8 mouse cellular contexts compared by ENCODE assay signal in genomic region chr19:4992904-4993303, GRCm38 (mm10). TPM values are rescaled to one million over a fixed set of nuclear protein-coding genes. Genes with fewer than 3 reads are reported as not detected.
DNase-seq lines count a peak whose midpoint lies in the region; ATAC-seq lines count a peak whose summit lies in the region.

No protein-coding gene starts in this region.

- H3K4me2 ChIP-seq in midbrain, embryonic 15.5 days, result peak overlapping the region; percentile 14; the same call in 1 of the 2 replicates
- H3K4me2 ChIP-seq in forebrain, embryonic 14.5 days (ENCODE audit: low read length), result no peak overlapping the region
- H3K4me2 ChIP-seq in heart, embryonic 15.5 days, result 0 out of 2 replicates have a peak overlapping the region, but pooled peaks have one; percentile 23

- DNase-seq in midbrain, embryonic 10.5 days (ENCODE audit: low spot score), result no peak
- peak; percentile 63 to 67 for DNase-seq in adrenal gland, adult 18-20 months (ENCODE audit: low spot score in 2 of 2)
- DNase-seq in forebrain, embryonic 14.5 days (ENCODE audit: low spot score), result peak; percentile 53
- DNase-seq in left cerebral cortex, adult 9 months (ENCODE audit: low spot score in 2 of 2), result peak; percentile 82 to 92
- DNase-seq in right cerebral cortex, adult 2 months (ENCODE audit: low spot score in 2 of 2), result peak; percentile 87 to 89
- DNase-seq in yolk sac, embryonic 10.5 days (ENCODE audit: low spot score), result no peak

- WGBS in midbrain, embryonic 15.5 days, result 5% methylated on average over 9 of the region's 9 CpGs
- 14% methylated on average over 9 of the region's 9 CpGs for WGBS in midbrain, embryonic 10.5 days
- WGBS in forebrain, embryonic 14.5 days, result 6% methylated on average over 9 of the region's 9 CpGs
- WGBS in heart, embryonic 15.5 days, result under 1% methylated on average over 9 of the region's 9 CpGs

- no peak overlapping the region for H3K27ac ChIP-seq in midbrain, embryonic 15.5 days
- H3K27ac ChIP-seq in midbrain, embryonic 10.5 days (replicated peaks), result no peak overlapping the region
- no peak overlapping the region for H3K27ac ChIP-seq in forebrain, embryonic 14.5 days (ENCODE audit: low read depth, low read length)
- H3K27ac ChIP-seq in heart, embryonic 15.5 days, result peak overlapping the region; percentile 51

- no peak for ATAC-seq in midbrain, embryonic 15.5 days (replicated peaks)
- ATAC-seq in forebrain, embryonic 14.5 days, result no peak
- ATAC-seq in heart, embryonic 15.5 days (replicated peaks; ENCODE audit: insufficient number of reproducible peaks, insufficient read depth, low FRiP score, low read depth), result peak; percentile 94

- no peaks in the 10 kb centered on the region for H3K36me3 ChIP-seq in midbrain, embryonic 15.5 days (replicated peaks)
- no peaks in the 10 kb centered on the region for H3K36me3 ChIP-seq in midbrain, embryonic 10.5 days
- H3K36me3 ChIP-seq in forebrain, embryonic 14.5 days (ENCODE audit: control insufficient read depth, insufficient read depth, low read length), result no peaks in the 10 kb centered on the region
- no peaks in the 10 kb centered on the region for H3K36me3 ChIP-seq in heart, embryonic 15.5 days

- peaks cover 15% of the 10 kb centered on the region for H3K27me3 ChIP-seq in midbrain, embryonic 15.5 days (replicated peaks)
- H3K27me3 ChIP-seq in midbrain, embryonic 10.5 days (ENCODE audit: low read depth, poor library complexity, severe bottlenecking), result peaks cover 66% of the 10 kb centered on the region
- peaks cover 14% of the 10 kb centered on the region for H3K27me3 ChIP-seq in forebrain, embryonic 14.5 days (replicated peaks; ENCODE audit: control insufficient read depth, insufficient read depth, low read length)
- H3K27me3 ChIP-seq in heart, embryonic 15.5 days, result peaks cover 23% of the 10 kb centered on the region

- no peaks in the 10 kb centered on the region for H3K9me3 ChIP-seq in midbrain, embryonic 15.5 days
- H3K9me3 ChIP-seq in midbrain, embryonic 10.5 days (replicated peaks), result no peaks in the 10 kb centered on the region
- H3K9me3 ChIP-seq in forebrain, embryonic 14.5 days (replicated peaks; ENCODE audit: control insufficient read depth, low read length), result no peaks in the 10 kb centered on the region
- H3K9me3 ChIP-seq in heart, embryonic 15.5 days (replicated peaks), result no peaks in the 10 kb centered on the region

- H3K4me3 ChIP-seq in midbrain, embryonic 15.5 days, result no peak overlapping the region
- no peak overlapping the region for H3K4me3 ChIP-seq in midbrain, embryonic 10.5 days
- no peak overlapping the region for H3K4me3 ChIP-seq in forebrain, embryonic 14.5 days (ENCODE audit: low read depth, low read length)
- H3K4me3 ChIP-seq in heart, embryonic 15.5 days, result no peak overlapping the region

- no peak overlapping the region for H3K9ac ChIP-seq in midbrain, embryonic 15.5 days
- no peak overlapping the region for H3K9ac ChIP-seq in forebrain, embryonic 14.5 days (ENCODE audit: low read length)
- no peak overlapping the region for H3K9ac ChIP-seq in heart, embryonic 15.5 days

- peaks cover 64% of the 10 kb centered on the region for H3K4me1 ChIP-seq in midbrain, embryonic 15.5 days
- H3K4me1 ChIP-seq in midbrain, embryonic 10.5 days, result peaks cover 15% of the 10 kb centered on the region
- H3K4me1 ChIP-seq in forebrain, embryonic 14.5 days (ENCODE audit: control insufficient read depth, insufficient read depth, low read length), result peaks cover 4% of the 10 kb centered on the region
- peaks cover 36% of the 10 kb centered on the region for H3K4me1 ChIP-seq in heart, embryonic 15.5 days (replicated peaks)

RNA-seq across cellular contexts. Expression of gene Npas4, which starts 2.8 kb away (rescaled TPM):
- 0.49 and 0.67 TPM in 2 replicates for polyA plus RNA-seq in midbrain, embryonic 15.5 days (2015; fragmentation: Nextera tagmentation; extraction: Ambion mirVana)
- polyA plus RNA-seq in midbrain, embryonic 10.5 days (2016; fragmentation: Nextera tagmentation; extraction: Ambion mirVana), result not detected in 2 replicates
- under 1 TPM; 0.35 to 0.46 TPM for total RNA-seq in adrenal gland, adult 18-20 months (2021)
- polyA plus RNA-seq in forebrain, embryonic 14.5 days (2014; fragmentation: Nextera tagmentation; extraction: Ambion mirVana), result 0.08 and 0.14 TPM in 2 replicates
- polyA plus RNA-seq in heart, embryonic 15.5 days (2015; fragmentation: Nextera tagmentation; extraction: Ambion mirVana), result 0.10 and 0.23 TPM in 2 replicates

RNA-seq across cellular contexts. Expression of gene Slc29a2, which starts 30.8 kb away (rescaled TPM):
- polyA plus RNA-seq in midbrain, embryonic 15.5 days (2015; fragmentation: Nextera tagmentation; extraction: Ambion mirVana), result 12.2 and 13.6 TPM in 2 replicates
- 7.4 and 8.6 TPM in 2 replicates for polyA plus RNA-seq in midbrain, embryonic 10.5 days (2016; fragmentation: Nextera tagmentation; extraction: Ambion mirVana)
- 1 to 10 TPM; 2.9 to 4.5 TPM for total RNA-seq in adrenal gland, adult 18-20 months (2021)
- 7.4 and 8.0 TPM in 2 replicates for polyA plus RNA-seq in forebrain, embryonic 14.5 days (2014; fragmentation: Nextera tagmentation; extraction: Ambion mirVana)
- 8.8 and 11.1 TPM in 2 replicates for polyA plus RNA-seq in heart, embryonic 15.5 days (2015; fragmentation: Nextera tagmentation; extraction: Ambion mirVana)

RNA-seq across cellular contexts. Expression of gene Mrpl11, which starts 31.0 kb away (rescaled TPM):
- 91.7 and 96.4 TPM in 2 replicates for polyA plus RNA-seq in midbrain, embryonic 15.5 days (2015; fragmentation: Nextera tagmentation; extraction: Ambion mirVana)
- 156 and 163 TPM in 2 replicates for polyA plus RNA-seq in midbrain, embryonic 10.5 days (2016; fragmentation: Nextera tagmentation; extraction: Ambion mirVana)
- total RNA-seq in adrenal gland, adult 18-20 months (2021), result 10 to 100 TPM; 51.3 to 59.1 TPM
- 145 and 148 TPM in 2 replicates for polyA plus RNA-seq in forebrain, embryonic 14.5 days (2014; fragmentation: Nextera tagmentation; extraction: Ambion mirVana)
- 82.6 and 97.3 TPM in 2 replicates for polyA plus RNA-seq in heart, embryonic 15.5 days (2015; fragmentation: Nextera tagmentation; extraction: Ambion mirVana)

RNA-seq across cellular contexts. Expression of gene B4gat1, which starts 45.7 kb away (rescaled TPM):
- polyA plus RNA-seq in midbrain, embryonic 15.5 days (2015; fragmentation: Nextera tagmentation; extraction: Ambion mirVana), result 78.8 and 80.6 TPM in 2 replicates
- 39.4 and 42.1 TPM in 2 replicates for polyA plus RNA-seq in midbrain, embryonic 10.5 days (2016; fragmentation: Nextera tagmentation; extraction: Ambion mirVana)
- total RNA-seq in adrenal gland, adult 18-20 months (2021), result 10 to 100 TPM; 25.9 to 31.8 TPM
- polyA plus RNA-seq in forebrain, embryonic 14.5 days (2014; fragmentation: Nextera tagmentation; extraction: Ambion mirVana), result 45.4 and 55.1 TPM in 2 replicates
- 43.1 and 43.6 TPM in 2 replicates for polyA plus RNA-seq in heart, embryonic 15.5 days (2015; fragmentation: Nextera tagmentation; extraction: Ambion mirVana)

RNA-seq across cellular contexts. Expression of gene AC124502.3, which starts 45.8 kb away (rescaled TPM):
- 3.6 and 4.2 TPM in 2 replicates for polyA plus RNA-seq in midbrain, embryonic 15.5 days (2015; fragmentation: Nextera tagmentation; extraction: Ambion mirVana)
- 2.2 and 4.4 TPM in 2 replicates for polyA plus RNA-seq in midbrain, embryonic 10.5 days (2016; fragmentation: Nextera tagmentation; extraction: Ambion mirVana)
- 1 to 10 TPM in 1 of 2 experiments, under 1 TPM in 1; 0.73 to 1.5 TPM for total RNA-seq in adrenal gland, adult 18-20 months (2021)
- 1.2 and 1.7 TPM in 2 replicates for polyA plus RNA-seq in forebrain, embryonic 14.5 days (2014; fragmentation: Nextera tagmentation; extraction: Ambion mirVana)
- polyA plus RNA-seq in heart, embryonic 15.5 days (2015; fragmentation: Nextera tagmentation; extraction: Ambion mirVana), result 1.4 and 1.5 TPM in 2 replicates

Comparison
In these comparisons a context has a peak if more than half of its experiments do, and no peak if none do; other contexts are left out.
1. DNase-seq: peak in adrenal gland, adult 18-20 months (2 of 2), forebrain, embryonic 14.5 days (single experiment), left cerebral cortex, adult 9 months (2 of 2) and right cerebral cortex, adult 2 months (2 of 2); none in midbrain, embryonic 10.5 days (single experiment) and yolk sac, embryonic 10.5 days (single experiment).